8 mouse cellular contexts compared by ENCODE assay signal in genomic region chr9:121997010-121997409, GRCm38 (mm10). TPM values are rescaled to one million over a fixed set of nuclear protein-coding genes. Genes with fewer than 3 reads are reported as not detected.
DNase-seq lines count a peak whose midpoint lies in the region; ATAC-seq and TF ChIP-seq lines count a peak whose summit lies in the region.

TSS of gene Pomgnt2 (minus strand) at chr9:121997110.

- no peak for TF ChIP-seq POLR2A in thymus, adult 2 months (IDR thresholded peaks at IDR 0.05; ENCODE audit: control insufficient read depth, extremely low read depth, insufficient read depth, low read length, poor library complexity)
- TF ChIP-seq POLR2A in myocyte (IDR thresholded peaks at IDR 0.05; ENCODE audit: insufficient read length, low read depth): no peak

- no peaks in the 10 kb centered on the region for H3K79me2 ChIP-seq in myocyte (ENCODE audit: control insufficient read depth, insufficient read depth)

- no peak for DNase-seq in thymus, adult 2 months
- no peak for DNase-seq in thymus, postnatal 25 days
- DNase-seq in layer of hippocampus, postnatal 14 days (ENCODE audit: low spot score in 2 of 2): no peak
- DNase-seq in MN1 (ENCODE audit: low spot score): no peak

- H3ac ChIP-seq in myocyte (ENCODE audit: control insufficient read depth, insufficient read length): no peak within 1 kb of the TSS

- TF ChIP-seq CTCF in thymus, adult 2 months (IDR thresholded peaks at IDR 0.05; ENCODE audit: borderline replicate concordance, control insufficient read depth, extremely low read depth, insufficient read depth, low read length, poor library complexity): no peak

- peak within 1 kb of the TSS; percentile 49 for H3K4me2 ChIP-seq in myocyte (ENCODE audit: low read depth)

- H3K36me3 ChIP-seq in erythroblast, embryonic 14.5 days (ENCODE audit: control insufficient read depth): no peaks in the 10 kb centered on the region
- H3K36me3 ChIP-seq in thymus, adult 2 months (ENCODE audit: control insufficient read depth, insufficient read depth, low read length): no peaks in the 10 kb centered on the region
- no peaks in the 10 kb centered on the region for H3K36me3 ChIP-seq in myocyte (ENCODE audit: control insufficient read depth, insufficient read depth)

- H3K9me3 ChIP-seq in erythroblast, embryonic 14.5 days (ENCODE audit: control insufficient read depth, low read length): peaks cover 4% of the 10 kb centered on the region

- H3K4me3 ChIP-seq in erythroblast, embryonic 14.5 days (replicated peaks): peak within 1 kb of the TSS; percentile 59
- H3K4me3 ChIP-seq in thymus, adult 2 months (ENCODE audit: control insufficient read depth, insufficient read depth, low read length): peak within 1 kb of the TSS; percentile 46; the same call in 1 of the 2 replicates
- H3K4me3 ChIP-seq in myocyte: no peak within 1 kb of the TSS

- H3K4me1 ChIP-seq in erythroblast, embryonic 14.5 days (ENCODE audit: control insufficient read depth): peaks cover 4% of the 10 kb centered on the region
- H3K4me1 ChIP-seq in thymus, adult 2 months (replicated peaks; ENCODE audit: control insufficient read depth, insufficient read depth, low read length): peaks cover 37% of the 10 kb centered on the region

- H3K27ac ChIP-seq in thymus, adult 2 months (ENCODE audit: control insufficient read depth, insufficient read depth, low read length): no peak within 1 kb of the TSS

- no peak for ATAC-seq in erythroblast, adult 5-6 weeks (replicated peaks; ENCODE audit: low FRiP score, poor library complexity, severe bottlenecking)
- ATAC-seq in inflammation-experienced regulatory T-cells, adult 6 months: no peak

- peaks cover 13% of the 10 kb centered on the region for H3K27me3 ChIP-seq in erythroblast, embryonic 14.5 days (ENCODE audit: control insufficient read depth)
- H3K27me3 ChIP-seq in thymus, adult 2 months (ENCODE audit: control insufficient read depth, insufficient read depth, low read length): no peaks in the 10 kb centered on the region
- H3K27me3 ChIP-seq in myocyte (ENCODE audit: control insufficient read depth, insufficient read depth, insufficient read length): peaks cover 29% of the 10 kb centered on the region

TF ChIP-seq in myocyte, 11 proteins besides CTCF, POLR2A, EP300 and RAD21:
- TF ChIP-seq USF1 (IDR thresholded peaks at IDR 0.05; ENCODE audit: low read depth): no peak
- TF ChIP-seq MYOD1 (IDR thresholded peaks at IDR 0.05; ENCODE audit: control insufficient read depth in 1 of 3, insufficient read length in 2 of 3, low read depth in 2 of 3): no peak
- TF ChIP-seq MYOG (IDR thresholded peaks at IDR 0.05; ENCODE audit: control insufficient read depth in 1 of 3, insufficient read depth in 1 of 3, insufficient read length in 2 of 3, low read depth in 2 of 3): no peak
- TF ChIP-seq E2F4 (IDR thresholded peaks at IDR 0.05; ENCODE audit: insufficient read depth): no peak
- no peak for TF ChIP-seq MAX (IDR thresholded peaks at IDR 0.05; ENCODE audit: low read depth)
- no peak for TF ChIP-seq SRF (IDR thresholded peaks at IDR 0.05; ENCODE audit: control insufficient read depth, insufficient read length, low read depth)
- TF ChIP-seq CEBPB (IDR thresholded peaks at IDR 0.05; ENCODE audit: insufficient read depth, poor library complexity, severe bottlenecking): no peak
- TF ChIP-seq TCF12 (IDR thresholded peaks at IDR 0.05; ENCODE audit: insufficient read depth, poor library complexity, severe bottlenecking): no peak
- no peak for TF ChIP-seq POLR2AphosphoS2 (IDR thresholded peaks at IDR 0.05; ENCODE audit: insufficient read length, low read depth)
- TF ChIP-seq TCF3 (IDR thresholded peaks at IDR 0.05; ENCODE audit: insufficient read length, low read depth): no peak
- no peak for TF ChIP-seq REST (IDR thresholded peaks at IDR 0.05; ENCODE audit: insufficient read depth, insufficient read length)

RNA-seq across cellular contexts. Expression of gene Pomgnt2, which starts in this region (rescaled TPM):
- 0.04 TPM in 1 of 2 replicates, not detected in the other for polyA plus RNA-seq in erythroblast, embryonic 14.5 days (2012)
- total RNA-seq in erythroblast, adult 5-6 weeks (2015; ENCODE audit: low replicate concordance): not detected in 2 replicates
- total RNA-seq in erythroblast, adult 5-6 weeks (2017; ENCODE audit: low replicate concordance): 2.0 TPM in 1 of 2 replicates, not detected in the other
- polyA plus RNA-seq in thymus, adult 2 months (2012; rRNA removed): 15.2 and 19.3 TPM in 2 replicates
- 10 to 100 TPM; 39.0 to 39.2 TPM for total RNA-seq in layer of hippocampus, postnatal 14 days (2021)
- polyA plus RNA-seq in myocyte (2012; fragmentation: generic; extraction: Trizol): 2.2 TPM
- polyA plus RNA-seq in inflammation-experienced regulatory T-cells, adult 6 months (2017; shearing (Covaris generic)): under 1 TPM in 1 of 3 experiments, not detected in 2; 0.40 TPM

Comparison
In these comparisons a context has a peak if more than half of its experiments do, and no peak if none do; other contexts are left out.
1. RNA of gene Pomgnt2 (total RNA-seq): 39.0 to 39.2 TPM in layer of hippocampus, postnatal 14 days; 2.0 TPM in erythroblast, adult 5-6 weeks; every median in the first group is over 10 times any median in the second.